Mouse (Mus musculus): ENCODE data around the gene Acaca.

DNA sequence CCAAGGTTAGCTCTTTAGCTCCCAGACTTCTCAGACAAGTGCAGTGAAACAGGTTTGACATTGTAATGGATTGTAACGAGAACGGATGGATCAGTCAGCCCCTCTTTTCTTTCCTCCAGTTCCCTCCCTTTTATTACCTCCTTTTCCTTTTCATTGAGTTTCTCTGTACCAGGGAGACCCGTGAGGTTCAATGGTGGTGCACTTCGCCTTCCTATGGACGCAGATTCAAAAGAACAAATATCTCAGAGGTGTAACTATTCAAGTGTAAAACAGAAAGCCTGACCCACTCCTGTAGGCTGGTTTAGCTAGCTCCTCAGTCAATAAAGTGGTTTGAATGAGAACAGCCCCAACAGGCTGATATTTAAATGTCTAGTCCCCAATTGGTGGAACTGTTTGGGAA lies 47.6 kb upstream of the Acaca start:
- TF ChIP-seq POLR2A (IDR thresholded peaks at IDR 0.05; ENCODE audit: borderline replicate concordance, low read depth, low read length): no peak
- TF ChIP-seq CTCF (IDR thresholded peaks at IDR 0.05; ENCODE audit: low read depth, low read length): no peak
